16 mouse cellular contexts compared by ENCODE assay signal in genomic region chr7:84210585-84211291, GRCm38 (mm10). TPM values are rescaled to one million over a fixed set of nuclear protein-coding genes. Genes with fewer than 3 reads are reported as not detected.
DNase-seq lines count a peak whose midpoint lies in the region; ATAC-seq and TF ChIP-seq lines count a peak whose summit lies in the region.
"Had no signal": no experiment of that assay in that cellular context is flagged by ENCODE, and none has a peak within 500 bp of the region (broad histone marks: within the 10 kb centered on the region; RNA-seq: fewer than 3 reads in every experiment).

No protein-coding gene starts in this region.

- H3K4me1 ChIP-seq in heart, embryonic 13.5 days: peaks cover 23% of the 10 kb centered on the region
- peaks cover 17% of the 10 kb centered on the region for H3K4me1 ChIP-seq in heart, embryonic 10.5 days
- peaks cover 10% of the 10 kb centered on the region for H3K4me1 ChIP-seq in midbrain, embryonic 10.5 days
- H3K4me1 ChIP-seq in midbrain, embryonic 11.5 days (ENCODE audit: control insufficient read depth, insufficient read depth, low read length): no peaks in the 10 kb centered on the region
- peaks cover 3% of the 10 kb centered on the region; the same call in 1 of the 2 replicates for H3K4me1 ChIP-seq in lung, postnatal 0 days (ENCODE audit: insufficient read depth, low read depth, low read length)
- H3K4me1 ChIP-seq in neural tube, embryonic 15.5 days: peaks cover 18% of the 10 kb centered on the region
- H3K4me1 ChIP-seq in limb, embryonic 10.5 days: no peaks in the 10 kb centered on the region

- DNase-seq in heart, embryonic 10.5 days (ENCODE audit: low spot score): no peak
- no peak for DNase-seq in midbrain, embryonic 10.5 days (ENCODE audit: low spot score)
- DNase-seq in midbrain, embryonic 11.5 days (ENCODE audit: low spot score, missing footprints): no peak
- DNase-seq in lung, postnatal 0 days (ENCODE audit: low spot score): peak; percentile 34
- DNase-seq in limb, embryonic 10.5 days (ENCODE audit: low spot score): no peak
- DNase-seq in layer of hippocampus, adult 8-10 months (ENCODE audit: low spot score in 2 of 2): no peak
- DNase-seq: cerebellum, adult 2 months; embryo, embryonic 11 days; kidney, postnatal 4 days; right cerebral cortex, adult 18-20 months; thymus, adult 2 months had no signal

- H3K4me2 ChIP-seq in heart, embryonic 13.5 days: peak overlapping the region; percentile 12; the same call in 1 of the 2 replicates
- no peak overlapping the region for H3K4me2 ChIP-seq in midbrain, embryonic 11.5 days
- H3K4me2 ChIP-seq in lung, postnatal 0 days (replicated peaks; ENCODE audit: low read depth, low read length): no peak overlapping the region
- no peak overlapping the region for H3K4me2 ChIP-seq in neural tube, embryonic 15.5 days

- peak; percentile 34 for TF ChIP-seq EP300 in lung, postnatal 0 days (IDR thresholded peaks at IDR 0.05)

- WGBS in heart, embryonic 13.5 days: 35% methylated on average over 10 of the region's 10 CpGs
- WGBS in heart, embryonic 10.5 days: 57% methylated on average over 10 of the region's 10 CpGs
- WGBS in midbrain, embryonic 10.5 days: 82% methylated on average over 10 of the region's 10 CpGs
- 79% methylated on average over 10 of the region's 10 CpGs for WGBS in midbrain, embryonic 11.5 days
- WGBS in lung, postnatal 0 days: 52% methylated on average over 10 of the region's 10 CpGs
- 19% methylated on average over 10 of the region's 10 CpGs for WGBS in neural tube, embryonic 15.5 days
- WGBS in limb, embryonic 10.5 days: 83% methylated on average over 10 of the region's 10 CpGs

- H3K36me3 ChIP-seq in heart, embryonic 13.5 days: no peaks in the 10 kb centered on the region
- no peaks in the 10 kb centered on the region for H3K36me3 ChIP-seq in heart, embryonic 10.5 days
- H3K36me3 ChIP-seq in midbrain, embryonic 10.5 days: no peaks in the 10 kb centered on the region
- H3K36me3 ChIP-seq in midbrain, embryonic 11.5 days (ENCODE audit: control insufficient read depth, insufficient read depth, low read length): no peaks in the 10 kb centered on the region
- H3K36me3 ChIP-seq in lung, postnatal 0 days (ENCODE audit: insufficient read depth, low read length): no peaks in the 10 kb centered on the region
- H3K36me3 ChIP-seq in neural tube, embryonic 15.5 days: no peaks in the 10 kb centered on the region
- no peaks in the 10 kb centered on the region for H3K36me3 ChIP-seq in limb, embryonic 10.5 days
- H3K36me3 ChIP-seq: G1E had no signal

- no peak overlapping the region for H3K4me3 ChIP-seq in heart, embryonic 13.5 days
- H3K4me3 ChIP-seq in heart, embryonic 10.5 days: no peak overlapping the region
- no peak overlapping the region for H3K4me3 ChIP-seq in midbrain, embryonic 10.5 days
- no peak overlapping the region for H3K4me3 ChIP-seq in midbrain, embryonic 11.5 days (ENCODE audit: low read depth, low read length)
- H3K4me3 ChIP-seq in lung, postnatal 0 days (ENCODE audit: low read depth, low read length): no peak overlapping the region
- H3K4me3 ChIP-seq in neural tube, embryonic 15.5 days (replicated peaks): no peak overlapping the region
- no peak overlapping the region for H3K4me3 ChIP-seq in limb, embryonic 10.5 days
- H3K4me3 ChIP-seq: left cerebral cortex, adult 2 months had no signal

- no peaks in the 10 kb centered on the region for H3K9me3 ChIP-seq in heart, embryonic 13.5 days
- H3K9me3 ChIP-seq in heart, embryonic 10.5 days: no peaks in the 10 kb centered on the region
- H3K9me3 ChIP-seq in midbrain, embryonic 10.5 days (replicated peaks): no peaks in the 10 kb centered on the region
- no peaks in the 10 kb centered on the region for H3K9me3 ChIP-seq in midbrain, embryonic 11.5 days (ENCODE audit: control insufficient read depth, low read length)
- no peaks in the 10 kb centered on the region for H3K9me3 ChIP-seq in lung, postnatal 0 days (ENCODE audit: low read length)
- H3K9me3 ChIP-seq in neural tube, embryonic 15.5 days (replicated peaks): no peaks in the 10 kb centered on the region
- no peaks in the 10 kb centered on the region for H3K9me3 ChIP-seq in limb, embryonic 10.5 days (replicated peaks)
- H3K9me3 ChIP-seq: G1E had no signal

- H3K27ac ChIP-seq in heart, embryonic 13.5 days (replicated peaks): peak overlapping the region; percentile 76
- no peak overlapping the region for H3K27ac ChIP-seq in heart, embryonic 10.5 days
- 0 out of 2 replicates have a peak overlapping the region, but pooled peaks have one; percentile 3 for H3K27ac ChIP-seq in midbrain, embryonic 10.5 days (replicated peaks)
- H3K27ac ChIP-seq in midbrain, embryonic 11.5 days (ENCODE audit: low read depth, low read length): no peak overlapping the region
- H3K27ac ChIP-seq in lung, postnatal 0 days (ENCODE audit: low read length): peak overlapping the region; percentile 85
- H3K27ac ChIP-seq in neural tube, embryonic 15.5 days (replicated peaks): peak overlapping the region; percentile 51
- no peak overlapping the region for H3K27ac ChIP-seq in limb, embryonic 10.5 days
- H3K27ac ChIP-seq: left cerebral cortex, adult 2 months had no signal

- H3K27me3 ChIP-seq in heart, embryonic 13.5 days (replicated peaks): no peaks in the 10 kb centered on the region
- H3K27me3 ChIP-seq in heart, embryonic 10.5 days (ENCODE audit: insufficient read depth, poor library complexity, severe bottlenecking): no peaks in the 10 kb centered on the region
- no peaks in the 10 kb centered on the region for H3K27me3 ChIP-seq in midbrain, embryonic 10.5 days (ENCODE audit: low read depth, poor library complexity, severe bottlenecking)
- H3K27me3 ChIP-seq in midbrain, embryonic 11.5 days (ENCODE audit: control insufficient read depth, insufficient read depth, low read length): no peaks in the 10 kb centered on the region
- H3K27me3 ChIP-seq in lung, postnatal 0 days (replicated peaks; ENCODE audit: insufficient read depth, low read length): no peaks in the 10 kb centered on the region
- no peaks in the 10 kb centered on the region for H3K27me3 ChIP-seq in neural tube, embryonic 15.5 days (replicated peaks)
- no peaks in the 10 kb centered on the region for H3K27me3 ChIP-seq in limb, embryonic 10.5 days (ENCODE audit: low read depth, poor library complexity, severe bottlenecking)

- TF ChIP-seq CTCF in lung, postnatal 0 days (IDR thresholded peaks at IDR 0.05): no peak

- H3K9ac ChIP-seq in heart, embryonic 13.5 days: no peak overlapping the region
- H3K9ac ChIP-seq in midbrain, embryonic 11.5 days (ENCODE audit: low read length): no peak overlapping the region
- H3K9ac ChIP-seq in lung, postnatal 0 days (replicated peaks; ENCODE audit: low read depth): no peak overlapping the region
- no peak overlapping the region for H3K9ac ChIP-seq in neural tube, embryonic 15.5 days (replicated peaks)

- ATAC-seq in heart, embryonic 13.5 days (ENCODE audit: extremely low read depth, insufficient number of reproducible peaks, low FRiP score, low TSS enrichment): no peak; the same call in 1 of the 2 replicates
- no peak for ATAC-seq in midbrain, embryonic 11.5 days (ENCODE audit: low FRiP score)
- peak; percentile 64 for ATAC-seq in lung, postnatal 0 days
- no peak; the same call in 1 of the 2 replicates for ATAC-seq in neural tube, embryonic 15.5 days (ENCODE audit: low FRiP score)
- ATAC-seq: intestine, postnatal 0 days had no signal

RNA-seq across cellular contexts. Expression of gene Abhd17c, which starts 59.0 kb away (rescaled TPM):
- polyA plus RNA-seq in heart, embryonic 13.5 days (2015; fragmentation: Nextera tagmentation; extraction: Ambion mirVana): 20.4 and 31.4 TPM in 2 replicates
- 27.7 and 39.4 TPM in 2 replicates for polyA plus RNA-seq in heart, embryonic 10.5 days (2016; fragmentation: Nextera tagmentation; extraction: Ambion mirVana)
- polyA plus RNA-seq in midbrain, embryonic 10.5 days (2016; fragmentation: Nextera tagmentation; extraction: Ambion mirVana): 11.9 and 17.2 TPM in 2 replicates
- polyA plus RNA-seq in midbrain, embryonic 11.5 days (2014; fragmentation: Nextera tagmentation; extraction: Ambion mirVana): 47.9 and 57.2 TPM in 2 replicates
- polyA plus RNA-seq in lung, postnatal 0 days (2015; fragmentation: Nextera tagmentation; extraction: Ambion mirVana): 91.3 and 104 TPM in 2 replicates
- polyA plus RNA-seq in neural tube, embryonic 15.5 days (2015; fragmentation: Nextera tagmentation; extraction: Ambion mirVana): 45.2 and 71.7 TPM in 2 replicates
- polyA plus RNA-seq in limb, embryonic 10.5 days (2016; fragmentation: Nextera tagmentation; extraction: Ambion mirVana): 46.2 and 53.6 TPM in 2 replicates
- total RNA-seq in layer of hippocampus, adult 8-10 months (2022): 10 to 100 TPM; 48.1 to 51.8 (median 48.8) TPM

Comparison
In these comparisons a context has a peak if more than half of its experiments do, and no peak if none do; other contexts are left out.
1. H3K27ac ChIP-seq: peak in heart, embryonic 13.5 days (single experiment), midbrain, embryonic 10.5 days (single experiment), lung, postnatal 0 days (single experiment) and neural tube, embryonic 15.5 days (single experiment); none in heart, embryonic 10.5 days (single experiment), midbrain, embryonic 11.5 days (single experiment) and limb, embryonic 10.5 days (single experiment).